ENCODE assay signal across 8 mouse cellular contexts in genomic region chr4:116073146-116073545, GRCm38 (mm10). TPM values are rescaled to one million over a fixed set of nuclear protein-coding genes. Genes with fewer than 3 reads are reported as not detected.
DNase-seq lines count a peak whose midpoint lies in the region; ATAC-seq and TF ChIP-seq lines count a peak whose summit lies in the region.

No protein-coding gene starts in this region.

- no peak overlapping the region for H3K27ac ChIP-seq in kidney, embryonic 15.5 days
- H3K27ac ChIP-seq in hindbrain, postnatal 0 days = no peak overlapping the region
- H3K27ac ChIP-seq in neural tube, embryonic 13.5 days (replicated peaks) = no peak overlapping the region

- H3K27me3 ChIP-seq in kidney, embryonic 15.5 days = no peaks in the 10 kb centered on the region
- no peaks in the 10 kb centered on the region for H3K27me3 ChIP-seq in hindbrain, postnatal 0 days (ENCODE audit: insufficient read depth, low read length)
- H3K27me3 ChIP-seq in neural tube, embryonic 13.5 days = no peaks in the 10 kb centered on the region

- no peaks in the 10 kb centered on the region for H3K9me3 ChIP-seq in kidney, embryonic 15.5 days (replicated peaks)
- no peaks in the 10 kb centered on the region for H3K9me3 ChIP-seq in hindbrain, postnatal 0 days (ENCODE audit: low read length)
- H3K9me3 ChIP-seq in neural tube, embryonic 13.5 days = no peaks in the 10 kb centered on the region

- H3K4me3 ChIP-seq in kidney, embryonic 15.5 days (replicated peaks) = peak overlapping the region; percentile 81; the same call in 1 of the 2 replicates
- H3K4me3 ChIP-seq in hindbrain, postnatal 0 days (ENCODE audit: low read length) = no peak overlapping the region
- H3K4me3 ChIP-seq in neural tube, embryonic 13.5 days = peak overlapping the region; percentile 2; the same call in 1 of the 2 replicates

- no peak for ATAC-seq in kidney, embryonic 15.5 days (replicated peaks; ENCODE audit: low FRiP score)
- no peak for ATAC-seq in hindbrain, postnatal 0 days
- no peak for ATAC-seq in neural tube, embryonic 13.5 days (ENCODE audit: low read depth)

- H3K36me3 ChIP-seq in kidney, embryonic 15.5 days = peaks cover 25% of the 10 kb centered on the region
- H3K36me3 ChIP-seq in hindbrain, postnatal 0 days (ENCODE audit: insufficient read depth, low read length) = no peaks in the 10 kb centered on the region; the same call in 1 of the 2 replicates
- H3K36me3 ChIP-seq in neural tube, embryonic 13.5 days = peaks cover 26% of the 10 kb centered on the region

- no peak for DNase-seq in kidney, postnatal 25 days
- DNase-seq in brain, embryonic 14.5 days (ENCODE audit: low read depth) = peak; percentile 31
- DNase-seq in hindbrain, postnatal 0 days (ENCODE audit: low spot score) = peak; percentile 45
- DNase-seq in B cell, adult 2 months = no peak
- DNase-seq in right cerebral cortex, adult 18-20 months = no peak
- DNase-seq in thymus, postnatal 25 days = no peak

- no peak for TF ChIP-seq POLR2A in brain, embryonic 14.5 days (IDR thresholded peaks at IDR 0.05; ENCODE audit: borderline replicate concordance, extremely low read depth, insufficient read depth, insufficient read length, poor library complexity, severe bottlenecking)

- H3K4me2 ChIP-seq in kidney, embryonic 15.5 days = peak overlapping the region; percentile 40
- H3K4me2 ChIP-seq in hindbrain, postnatal 0 days (ENCODE audit: low read depth, low read length) = peak overlapping the region; percentile 73
- peak overlapping the region; percentile 30; the same call in 1 of the 2 replicates for H3K4me2 ChIP-seq in neural tube, embryonic 13.5 days

- peaks cover 31% of the 10 kb centered on the region for H3K4me1 ChIP-seq in kidney, embryonic 15.5 days
- peaks cover 25% of the 10 kb centered on the region for H3K4me1 ChIP-seq in hindbrain, postnatal 0 days (ENCODE audit: insufficient read depth, low read length)
- peaks cover 39% of the 10 kb centered on the region for H3K4me1 ChIP-seq in neural tube, embryonic 13.5 days (replicated peaks)

- WGBS in kidney, embryonic 15.5 days = 59% methylated on average over 4 of the region's 4 CpGs
- 59% methylated on average over 4 of the region's 4 CpGs for WGBS in hindbrain, postnatal 0 days
- WGBS in neural tube, embryonic 13.5 days = 56% methylated on average over 4 of the region's 4 CpGs

- H3K9ac ChIP-seq in kidney, embryonic 15.5 days = no peak overlapping the region
- H3K9ac ChIP-seq in hindbrain, postnatal 0 days (replicated peaks; ENCODE audit: low read length) = no peak overlapping the region
- H3K9ac ChIP-seq in neural tube, embryonic 13.5 days = peak overlapping the region; percentile 31; the same call in 1 of the 2 replicates

- no peak for TF ChIP-seq CTCF in brain, embryonic 14.5 days (IDR thresholded peaks at IDR 0.05; ENCODE audit: borderline replicate concordance, extremely low read depth, insufficient read depth, insufficient read length)
- peak; percentile 49 for TF ChIP-seq CTCF in hindbrain, postnatal 0 days (IDR thresholded peaks at IDR 0.05; ENCODE audit: low read depth)

RNA-seq across cellular contexts. Expression of gene Uqcrh, which starts 1.7 kb away (rescaled TPM):
- 524 and 598 TPM in 2 replicates for polyA plus RNA-seq in kidney, embryonic 15.5 days (2015; fragmentation: Nextera tagmentation; extraction: Ambion mirVana)
- polyA plus RNA-seq in brain, embryonic 14.5 days (2012; rRNA removed) = 362 and 404 TPM in 2 replicates
- total RNA-seq in hindbrain, postnatal 0 days (2014; rRNA removed) = 186 and 220 TPM in 2 replicates
- polyA plus RNA-seq in hindbrain, postnatal 0 days (2015; fragmentation: Nextera tagmentation; extraction: Ambion mirVana) = 559 and 586 TPM in 2 replicates
- 484 and 500 TPM in 2 replicates for polyA plus RNA-seq in neural tube, embryonic 13.5 days (2015; fragmentation: Nextera tagmentation; extraction: Ambion mirVana)

RNA-seq across cellular contexts. Expression of gene Lrrc41, which starts 1.9 kb away (rescaled TPM):
- 72.4 and 79.5 TPM in 2 replicates for polyA plus RNA-seq in kidney, embryonic 15.5 days (2015; fragmentation: Nextera tagmentation; extraction: Ambion mirVana)
- 59.2 and 59.6 TPM in 2 replicates for polyA plus RNA-seq in brain, embryonic 14.5 days (2012; rRNA removed)
- total RNA-seq in hindbrain, postnatal 0 days (2014; rRNA removed) = 129 and 133 TPM in 2 replicates
- 60.2 and 61.9 TPM in 2 replicates for polyA plus RNA-seq in hindbrain, postnatal 0 days (2015; fragmentation: Nextera tagmentation; extraction: Ambion mirVana)
- polyA plus RNA-seq in neural tube, embryonic 13.5 days (2015; fragmentation: Nextera tagmentation; extraction: Ambion mirVana) = 70.9 and 72.9 TPM in 2 replicates

RNA-seq across cellular contexts. Expression of gene Nsun4, which starts 19.5 kb away (rescaled TPM):
- polyA plus RNA-seq in kidney, embryonic 15.5 days (2015; fragmentation: Nextera tagmentation; extraction: Ambion mirVana) = 17.7 and 20.8 TPM in 2 replicates
- polyA plus RNA-seq in brain, embryonic 14.5 days (2012; rRNA removed) = 8.1 and 8.2 TPM in 2 replicates
- 13.6 and 14.6 TPM in 2 replicates for total RNA-seq in hindbrain, postnatal 0 days (2014; rRNA removed)
- 10.4 TPM in 2 replicates for polyA plus RNA-seq in hindbrain, postnatal 0 days (2015; fragmentation: Nextera tagmentation; extraction: Ambion mirVana)
- 13.7 and 17.2 TPM in 2 replicates for polyA plus RNA-seq in neural tube, embryonic 13.5 days (2015; fragmentation: Nextera tagmentation; extraction: Ambion mirVana)

RNA-seq across cellular contexts. Expression of gene Rad54l, which starts 50.3 kb away (rescaled TPM):
- 34.4 and 36.6 TPM in 2 replicates for polyA plus RNA-seq in kidney, embryonic 15.5 days (2015; fragmentation: Nextera tagmentation; extraction: Ambion mirVana)
- polyA plus RNA-seq in brain, embryonic 14.5 days (2012; rRNA removed) = 8.1 and 13.1 TPM in 2 replicates
- 3.8 and 5.3 TPM in 2 replicates for total RNA-seq in hindbrain, postnatal 0 days (2014; rRNA removed)
- 5.4 and 6.1 TPM in 2 replicates for polyA plus RNA-seq in hindbrain, postnatal 0 days (2015; fragmentation: Nextera tagmentation; extraction: Ambion mirVana)
- 7.7 and 9.2 TPM in 2 replicates for polyA plus RNA-seq in neural tube, embryonic 13.5 days (2015; fragmentation: Nextera tagmentation; extraction: Ambion mirVana)

RNA-seq across cellular contexts. Expression of gene Pomgnt1, which starts 50.5 kb away (rescaled TPM):
- 61.7 and 62.2 TPM in 2 replicates for polyA plus RNA-seq in kidney, embryonic 15.5 days (2015; fragmentation: Nextera tagmentation; extraction: Ambion mirVana)
- 73.2 and 79.8 TPM in 2 replicates for polyA plus RNA-seq in brain, embryonic 14.5 days (2012; rRNA removed)
- total RNA-seq in hindbrain, postnatal 0 days (2014; rRNA removed) = 85.9 and 88.7 TPM in 2 replicates
- polyA plus RNA-seq in hindbrain, postnatal 0 days (2015; fragmentation: Nextera tagmentation; extraction: Ambion mirVana) = 59.4 and 63.3 TPM in 2 replicates
- 58.9 and 59.9 TPM in 2 replicates for polyA plus RNA-seq in neural tube, embryonic 13.5 days (2015; fragmentation: Nextera tagmentation; extraction: Ambion mirVana)

Comparison
In these comparisons a context has a peak if more than half of its experiments do, and no peak if none do; other contexts are left out.
1. DNase-seq: peak in brain, embryonic 14.5 days (single experiment) and hindbrain, postnatal 0 days (single experiment); none in kidney, postnatal 25 days (0 of 2), B cell, adult 2 months (0 of 2), right cerebral cortex, adult 18-20 months (single experiment) and thymus, postnatal 25 days (single experiment).
2. Peak in every context shown above with its lines, with median percentiles within 50 percentile points of each other: H3K4me2 ChIP-seq.